Mouse (Mus musculus) spleen, postnatal 14 days (tissue): ENCODE measurements around the gene Htr7.

Experiments used
- DNase-seq, 2 experiments: peaks; one replicate each; pipeline ENCODE4 v3.0.0; 2021 to 2022; ENCODE audit warnings: low spot score in 2 of 2

The Htr7 gene

DNA sequence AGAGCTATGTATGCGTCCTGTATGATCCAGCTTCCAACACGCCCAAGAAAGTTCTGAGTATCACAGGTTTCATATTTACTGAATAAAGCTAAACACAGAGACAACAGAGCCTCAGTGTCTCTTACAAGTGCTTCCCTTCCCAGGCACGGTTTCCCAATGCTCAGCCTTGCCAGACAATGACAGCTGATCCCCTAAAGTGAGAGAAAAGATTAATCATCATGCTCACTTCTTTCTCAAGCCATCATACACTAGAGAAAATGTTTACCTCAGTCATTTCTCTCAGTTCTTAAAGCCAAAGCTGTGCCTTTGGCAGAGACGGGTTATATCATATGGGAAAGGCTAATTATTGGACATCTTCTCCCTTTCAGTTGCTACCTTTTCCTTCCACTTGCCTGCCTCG lies 99.7 kb downstream of the Htr7 start:
- no peak for DNase-seq

DNA sequence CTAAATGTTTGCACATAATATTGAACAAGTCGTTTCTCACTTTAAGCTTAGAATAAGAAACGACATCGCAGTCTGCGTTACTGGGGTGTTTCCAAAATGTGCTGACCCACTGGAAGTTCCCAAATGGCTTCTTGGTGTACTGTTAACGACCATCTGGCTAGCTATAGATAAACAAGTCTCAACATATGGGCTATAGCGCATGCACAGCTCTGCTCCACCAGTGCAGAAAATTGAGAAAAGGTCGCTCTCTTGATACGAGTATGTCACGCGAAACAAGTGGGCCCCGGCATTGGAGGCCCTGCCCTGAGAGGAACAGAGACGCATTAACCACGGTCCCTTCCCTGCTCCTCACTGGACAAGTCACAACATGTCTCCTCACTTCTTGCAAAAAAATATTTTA lies 101.6 kb downstream of the Htr7 start:
- DNase-seq, result no peak

DNA sequence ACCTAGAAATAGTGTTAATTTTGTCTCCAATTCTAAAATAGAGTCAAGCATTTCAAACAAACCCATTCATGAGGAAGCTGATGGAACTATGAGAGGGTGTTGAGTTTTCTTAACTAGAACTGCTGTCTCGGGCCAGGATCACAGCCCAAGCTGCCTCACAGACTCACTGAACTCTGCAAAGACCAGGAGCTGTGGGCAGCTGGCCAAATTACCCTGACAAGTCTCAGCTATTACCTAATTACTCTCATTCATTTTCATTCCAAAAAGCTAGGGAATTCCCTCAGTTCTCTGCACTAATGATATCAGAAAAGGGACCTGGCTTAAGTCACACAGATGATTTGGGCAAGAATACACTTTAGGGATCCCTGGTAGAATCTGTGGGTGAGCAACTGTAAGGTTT lies 107.4 kb downstream of the Htr7 start:
- no peak for DNase-seq

DNA sequence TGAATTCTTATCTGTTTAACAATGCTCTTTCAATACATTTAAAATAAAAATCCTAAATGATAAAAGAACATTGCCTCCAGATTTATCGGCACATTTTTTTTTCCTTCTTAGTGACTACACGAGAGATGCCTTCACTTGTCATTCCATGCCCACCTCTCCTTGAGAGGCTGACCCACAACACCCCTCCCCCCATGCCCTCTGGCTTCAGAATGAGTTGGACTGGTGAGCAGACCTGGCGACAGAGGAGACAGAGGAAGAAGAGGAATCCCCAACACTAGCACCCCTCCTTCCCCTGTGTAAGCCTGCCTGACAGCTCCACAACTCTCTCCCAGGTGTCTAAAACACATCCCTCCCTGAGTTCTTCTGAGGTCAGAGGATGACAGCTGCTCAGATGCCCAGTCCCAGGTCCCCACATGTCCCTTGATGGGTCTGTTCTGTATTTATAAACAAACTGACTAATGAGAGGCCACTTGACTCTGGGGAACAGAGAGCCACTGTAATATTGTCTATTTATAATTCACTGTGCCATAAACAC lies 132.3 kb downstream of the Htr7 start:
- no peak for DNase-seq

DNA sequence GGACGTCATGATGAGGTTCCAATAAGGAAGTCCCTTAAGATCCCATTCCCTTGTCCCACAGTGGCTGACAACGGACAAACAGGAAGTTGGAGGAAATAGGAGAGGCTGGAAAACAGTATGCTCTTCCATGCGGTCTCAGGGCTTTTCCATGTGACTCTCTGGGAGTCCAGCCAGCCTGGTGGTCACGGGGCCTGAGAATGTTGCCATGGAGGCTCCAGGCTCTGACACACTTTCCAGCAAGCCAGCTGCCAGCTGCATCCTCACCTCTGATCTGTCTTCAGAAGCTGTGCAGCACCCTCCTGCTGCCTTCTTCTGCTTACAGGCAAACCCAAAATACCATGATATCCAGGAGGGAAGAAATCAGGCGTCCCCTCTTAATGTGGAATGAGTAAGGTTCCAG lies 132.9 kb downstream of the Htr7 start:
- no peak for DNase-seq
